Mouse (Mus musculus) frontal cortex, postnatal 36 days (tissue): ENCODE results near the gene Simc1.
A peak's percentile ranks its signal among the peaks of the same experiment; 100 is the strongest.

Source experiments
- DNase-seq, 2 experiments: peaks; one replicate each; pipeline ENCODE4 v3.0.0; 2022; ENCODE audit warnings: low spot score in 2 of 2

Gene Simc1

DNA sequence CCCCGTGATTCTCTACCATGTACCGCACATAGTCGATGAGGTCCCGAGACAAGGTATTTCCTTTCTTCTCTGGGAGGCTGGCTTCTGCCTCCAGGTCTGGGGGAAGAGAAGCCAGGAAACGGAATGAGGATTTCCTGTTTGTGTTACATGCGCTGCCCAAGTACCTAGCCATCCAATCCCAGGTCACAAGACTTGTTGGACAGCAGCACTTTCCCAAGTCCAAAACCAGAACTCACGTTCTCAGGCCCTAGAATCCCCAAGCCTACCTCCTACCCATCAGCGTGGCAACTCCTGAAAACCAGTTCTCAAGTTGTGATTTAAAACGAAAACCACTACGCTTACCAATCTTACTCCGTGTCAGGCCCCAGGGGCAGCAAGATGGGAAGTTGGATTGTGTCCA lies 82.3 kb downstream of the Simc1 start:
- DNase-seq, result no peak

- no peak for DNase-seq
Measured at GRCm38 (mm10) chr13:54589414-54589995, 85.9 kb downstream of the Simc1 start.

GRCm38 (mm10) chr13:54589996-54590951 lies 86.7 kb downstream of the Simc1 start, which contains the start of the genes Nop16 and Higd2a:
TSS of gene Nop16 (minus strand) at chr13:54590090.
TSS of gene Higd2a (plus strand) at chr13:54590207.
- DNase-seq, result peak; percentile 95 to 98

GRCm38 (mm10) chr13:54591776-54592356 lies 88.3 kb downstream of the Simc1 start:
- no peak for DNase-seq

- no peak for DNase-seq
Measured at GRCm38 (mm10) chr13:54593617-54594016, 90.0 kb downstream of the Simc1 start.

GRCm38 (mm10) chr13:54596107-54596690 lies 92.6 kb downstream of the Simc1 start:
- no peak for DNase-seq

DNA sequence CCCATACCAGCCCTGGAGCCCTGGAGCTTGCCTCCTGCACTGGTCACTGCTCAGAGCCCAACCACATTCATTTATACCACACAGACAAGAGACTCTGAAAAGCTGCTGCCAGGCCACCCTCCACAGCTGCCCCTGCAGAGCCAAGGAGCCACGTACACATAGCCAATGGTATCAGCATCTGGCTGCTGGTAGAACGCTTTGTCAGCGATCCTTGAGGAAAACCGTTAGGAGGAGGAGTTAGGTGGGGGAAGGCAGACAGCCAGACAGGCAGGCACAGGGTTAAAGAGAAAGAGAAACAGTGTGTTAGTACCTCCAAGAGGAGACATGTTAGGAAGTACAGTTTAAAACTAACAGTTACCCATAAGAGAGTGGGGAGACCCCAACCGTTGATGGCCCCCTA lies 93.3 kb downstream of the Simc1 start:
- no peak for DNase-seq

DNA sequence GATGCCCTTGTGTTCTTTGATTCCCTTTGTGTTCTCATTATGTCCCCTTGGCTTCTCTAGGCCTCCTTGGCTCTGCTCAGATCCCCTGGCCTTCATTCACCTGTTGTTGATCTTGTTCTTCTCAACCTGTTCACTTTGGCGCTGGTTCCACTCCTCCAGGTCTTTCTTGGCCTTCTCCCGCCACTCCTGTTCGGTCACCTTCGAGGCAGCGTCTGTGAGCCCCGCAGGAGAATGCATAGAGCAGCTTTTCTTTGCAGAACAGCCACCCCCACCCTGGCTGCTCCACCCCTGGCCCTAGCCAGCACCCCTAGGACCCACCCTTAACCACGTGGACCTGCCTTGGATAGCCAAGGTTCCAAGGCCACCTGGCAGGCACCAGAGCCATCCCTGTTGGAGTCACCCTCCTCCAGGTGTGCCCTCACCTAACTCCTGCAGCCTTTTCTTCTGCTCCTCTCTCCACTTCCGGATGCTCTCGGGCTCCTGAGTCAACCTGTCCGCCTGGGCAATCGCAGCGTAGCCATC lies 95.1 kb downstream of the Simc1 start:
- DNase-seq, result no peak
